Mouse (Mus musculus) common myeloid progenitor, adult 5-6 weeks (primary cell): ENCODE results near the gene AY358078. TPM values are rescaled to one million over a fixed set of nuclear protein-coding genes. Genes with fewer than 3 reads are reported as not detected.

Source experiments
- ATAC-seq: replicated peaks from 2 replicates; pipeline ENCODE4 v1.8.0; 2016; ENCODE audit warnings: low read depth, mild to moderate bottlenecking, moderate TSS enrichment, inconsistent platforms; ENCODE audit not compliant: poor library complexity, severe bottlenecking
- total RNA-seq: library from RNA; stranded (forward); fragments of 200-1000, 187-1606 nt; gene quantifications from 2 replicates; pipeline ENCODE4 v1.2.3, GENCODE M21; 2017

AY358078 gene
- total RNA-seq, result not detected in 2 replicates

DNA sequence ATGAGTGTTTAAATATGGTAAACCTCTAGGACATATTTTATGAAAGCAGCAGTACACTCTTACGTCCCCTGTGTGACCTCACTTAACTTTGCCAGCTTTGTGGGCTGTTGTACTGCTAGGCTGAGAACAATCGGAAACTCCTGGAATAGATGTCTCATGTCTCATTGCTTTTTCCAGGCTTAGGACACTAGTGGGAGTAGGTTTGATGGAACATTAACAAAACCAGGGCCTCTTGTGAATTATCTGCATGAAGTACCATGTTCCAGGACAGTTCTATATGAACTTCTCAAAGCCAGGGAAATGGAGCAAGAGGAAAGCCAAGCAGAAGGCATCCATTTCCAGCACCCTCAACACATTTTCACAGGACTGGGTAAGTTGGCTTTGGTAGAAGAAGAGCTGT, at the start of gene AY358078:
TSS of gene AY358078 (plus strand) at position 301 of the 400 bp plus-strand sequence.
- no peak for ATAC-seq

DNA sequence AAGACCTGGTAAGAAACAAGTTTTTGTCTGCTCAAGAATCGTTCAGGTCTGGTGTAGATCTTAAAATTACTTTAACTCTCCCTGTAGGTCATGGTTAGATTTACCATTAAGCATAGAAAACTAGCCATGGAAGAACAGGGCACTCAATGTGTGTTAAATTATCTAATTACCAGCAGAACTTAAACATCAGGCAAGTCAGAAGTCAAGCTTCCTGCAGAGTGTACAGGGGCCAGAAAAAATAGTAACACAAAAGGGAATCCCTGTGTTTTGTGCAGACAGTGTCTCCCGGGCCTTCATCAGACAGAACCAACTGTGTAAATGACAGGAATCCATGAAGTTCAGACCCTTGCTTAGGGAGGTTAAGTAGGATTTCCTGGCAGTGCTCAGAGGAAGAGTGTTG, 43.9 kb upstream of the AY358078 start:
- ATAC-seq, result no peak

DNA sequence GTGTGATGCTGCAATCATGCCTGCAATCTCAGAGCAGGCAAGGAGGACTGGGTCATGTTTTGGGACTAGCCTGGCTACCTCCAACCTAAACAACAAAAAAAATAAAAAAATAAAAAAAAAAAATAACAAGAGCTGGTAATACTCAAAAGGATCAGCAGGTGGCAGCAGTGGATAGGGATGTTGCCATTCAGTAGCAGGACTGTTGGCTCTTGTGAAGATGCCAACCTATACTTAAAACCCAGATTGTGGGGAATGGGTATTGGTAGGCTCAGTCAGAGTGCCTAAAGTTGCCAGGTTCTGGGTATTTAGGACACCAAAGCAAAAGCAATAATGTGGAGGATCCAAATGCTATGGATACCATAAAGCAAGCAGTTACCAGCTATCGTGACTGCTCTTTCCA, 28.5 kb upstream of the AY358078 start:
- peak; percentile 82 for ATAC-seq

DNA sequence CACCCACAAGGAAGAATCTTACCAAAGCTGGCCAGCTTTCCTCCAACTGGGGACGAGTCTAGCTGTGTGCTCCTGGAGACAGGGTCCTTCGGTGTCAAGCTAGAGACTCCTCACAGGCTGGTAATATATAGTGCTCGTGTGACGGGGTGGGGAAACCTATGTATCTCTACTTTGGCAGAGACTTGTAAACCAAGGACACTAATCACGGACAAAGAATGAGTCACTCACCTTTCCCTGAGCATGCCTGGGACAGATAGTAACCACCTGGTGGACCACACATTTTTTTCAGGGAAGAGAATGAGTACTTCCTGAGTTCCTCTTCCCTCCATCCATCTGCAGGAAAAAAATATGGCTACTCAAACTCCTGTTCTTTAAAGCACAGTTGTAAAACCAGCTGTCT, 26.4 kb upstream of the AY358078 start, which contains the start of gene Ang4:
TSS of gene Ang4 (minus strand) at position 101 of the 400 bp plus-strand sequence.
- ATAC-seq, result no peak

DNA sequence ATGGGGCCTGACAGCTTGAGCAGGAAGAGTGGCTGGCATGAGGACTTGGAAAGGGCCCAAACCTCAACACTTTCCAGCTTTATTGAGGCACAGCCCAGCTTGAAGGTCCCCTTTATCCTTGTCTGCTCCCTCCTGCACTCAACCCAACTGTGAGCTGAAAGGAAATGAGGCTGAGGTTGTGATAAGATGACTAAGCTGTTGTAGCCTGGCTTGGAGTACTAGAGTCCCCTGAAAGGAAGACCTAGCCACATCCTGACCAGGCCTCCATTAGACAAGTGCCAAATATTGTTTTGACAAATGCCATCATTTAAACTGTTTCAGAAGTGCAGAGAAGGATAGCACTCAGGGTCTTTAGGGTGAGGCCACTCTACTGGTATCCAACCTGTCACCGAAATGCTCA, 22.1 kb upstream of the AY358078 start:
- peak; percentile 86 for ATAC-seq

DNA sequence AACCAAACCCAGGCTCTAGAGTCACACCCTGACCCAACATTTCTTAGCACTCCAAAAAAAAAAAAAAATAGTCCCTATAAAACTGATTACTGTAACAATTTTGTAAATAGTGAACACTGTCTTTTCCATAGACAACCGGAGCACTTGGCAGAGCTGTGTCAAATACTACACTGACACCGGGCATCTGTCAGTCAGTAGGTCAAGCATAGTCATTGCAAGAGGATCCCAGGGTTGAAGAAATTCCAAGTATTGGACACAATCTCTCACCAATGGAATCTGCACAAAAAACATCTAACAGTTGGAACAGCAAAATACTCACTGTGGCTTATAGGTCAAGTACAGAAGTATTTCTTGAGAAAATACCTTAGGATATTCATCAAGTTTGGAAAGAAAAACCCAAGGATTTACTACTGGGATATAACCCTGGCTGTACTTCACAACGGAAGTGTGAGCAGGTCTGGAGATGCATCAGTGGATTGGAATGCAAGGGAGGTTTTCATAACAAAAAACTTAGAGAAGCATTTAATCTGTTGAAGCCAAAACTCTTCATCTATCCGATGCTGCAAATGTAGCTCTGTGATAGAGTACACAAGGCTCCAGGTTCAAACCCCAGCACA, 20.9 kb upstream of the AY358078 start:
- ATAC-seq, result no peak

DNA sequence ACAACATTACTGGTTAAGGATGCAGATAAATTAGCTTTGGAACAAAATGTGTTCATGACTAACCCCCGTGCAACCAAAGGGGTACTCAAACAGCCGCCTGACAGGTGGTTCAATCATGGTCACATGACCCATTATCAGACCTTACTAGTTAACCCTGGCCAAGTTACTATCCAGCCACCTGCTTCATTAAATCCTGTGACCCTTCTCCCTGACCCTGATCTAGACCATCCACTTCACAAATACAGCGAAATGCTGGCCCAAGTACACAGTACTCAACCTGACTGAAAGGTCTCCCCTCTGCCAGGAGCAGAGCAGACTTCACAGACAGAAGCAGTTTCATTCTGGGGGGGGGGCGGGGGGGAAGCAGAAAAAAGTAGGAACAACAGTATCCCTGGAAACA, 13.5 kb upstream of the AY358078 start:
- no peak for ATAC-seq

DNA sequence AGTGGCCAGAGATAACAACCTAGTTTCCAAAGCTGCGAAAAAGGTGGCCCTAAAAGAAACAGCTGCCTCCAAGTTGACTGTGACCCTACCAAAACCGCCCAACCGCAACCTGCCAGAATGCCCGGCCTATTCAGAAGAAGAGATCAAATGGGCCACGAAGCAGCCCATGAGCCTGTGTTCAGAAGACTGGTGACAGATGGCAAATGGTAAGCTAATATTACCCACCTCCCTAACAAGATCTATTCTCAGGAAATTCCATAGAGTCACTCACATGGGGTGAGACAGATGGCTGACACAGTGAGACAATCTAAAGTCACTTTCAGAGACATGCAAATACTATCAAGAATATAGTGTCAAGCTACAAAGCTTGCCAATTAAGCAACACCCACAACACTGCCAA, 12.8 kb upstream of the AY358078 start:
- no peak for ATAC-seq

DNA sequence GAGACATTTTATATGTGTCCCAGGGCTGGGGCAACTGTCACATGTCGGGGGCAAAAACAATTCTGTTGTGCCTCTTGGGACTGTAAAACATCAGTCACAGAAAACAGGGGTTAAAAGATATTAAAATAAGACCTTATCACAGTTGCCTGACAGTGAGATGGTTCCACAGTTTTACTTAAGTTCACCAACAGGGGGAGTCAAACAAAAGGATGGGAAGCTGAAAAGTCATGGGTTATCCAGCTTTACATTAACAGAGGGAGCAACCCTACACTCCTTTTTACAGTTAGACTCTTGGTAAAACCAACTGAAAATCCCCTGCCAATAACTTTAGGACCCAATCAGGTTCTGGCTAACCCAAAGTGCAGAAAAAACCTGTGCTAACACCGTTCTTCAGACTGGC, 10.7 kb upstream of the AY358078 start:
- ATAC-seq, result no peak

DNA sequence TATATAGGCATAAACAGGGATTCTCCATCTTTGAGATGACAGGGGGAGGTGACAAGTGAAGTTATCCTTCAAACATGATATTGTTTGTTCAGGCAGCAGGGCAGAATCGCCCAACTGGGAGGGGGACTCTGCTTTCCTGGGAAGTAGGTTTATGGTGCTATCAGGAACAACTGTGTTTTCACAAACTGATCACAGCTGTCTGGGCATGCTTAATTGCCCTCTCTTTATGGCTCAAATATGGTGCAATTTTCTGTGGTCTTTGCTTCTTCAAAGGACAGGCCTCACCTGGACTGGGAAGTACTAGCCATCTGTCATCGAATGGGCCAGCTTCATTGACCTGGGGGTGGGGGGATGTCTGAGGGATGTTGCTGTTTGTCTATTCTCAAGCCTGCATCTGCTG, 5.7 kb upstream of the AY358078 start:
- ATAC-seq, result no peak

DNA sequence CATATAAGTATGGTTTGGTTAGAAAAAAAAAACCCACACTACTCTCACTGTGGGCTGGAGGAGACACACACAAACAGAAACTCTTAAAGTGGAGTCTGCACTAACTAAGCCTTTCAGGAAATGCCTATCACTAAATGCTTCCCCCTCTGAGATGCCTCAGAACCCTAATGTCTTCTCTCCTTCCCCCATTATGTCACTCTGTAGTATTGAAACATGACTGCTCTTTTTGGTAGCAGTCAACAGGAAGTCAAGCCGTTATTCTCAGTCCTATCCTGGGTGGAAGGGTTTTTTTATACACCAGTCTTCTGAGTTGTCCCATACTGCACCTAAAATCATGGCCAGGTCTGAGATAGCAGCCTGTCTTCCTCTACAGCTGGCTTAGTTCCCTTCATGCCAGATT, 26.8 kb downstream of the AY358078 start:
- peak; percentile 68 for ATAC-seq

DNA sequence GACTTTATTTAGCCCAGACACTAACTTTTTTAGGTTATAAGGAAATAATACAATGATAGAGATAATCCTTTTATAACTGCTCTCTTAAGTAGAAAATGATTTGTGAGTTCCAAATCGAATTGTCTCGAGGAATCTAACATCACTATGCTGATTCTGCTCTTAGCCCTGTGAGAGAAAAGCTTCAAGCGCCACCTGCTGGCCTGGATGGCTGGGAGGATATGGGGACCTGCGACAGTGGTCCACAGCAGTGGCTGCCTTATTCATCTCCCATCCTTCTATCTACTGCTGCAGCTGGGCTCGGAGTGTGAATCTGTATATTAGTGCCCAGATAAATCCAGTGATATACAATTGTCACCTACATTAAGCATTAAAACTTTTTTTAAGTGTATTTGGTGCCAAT, 28.0 kb downstream of the AY358078 start:
- peak; percentile 92 for ATAC-seq

DNA sequence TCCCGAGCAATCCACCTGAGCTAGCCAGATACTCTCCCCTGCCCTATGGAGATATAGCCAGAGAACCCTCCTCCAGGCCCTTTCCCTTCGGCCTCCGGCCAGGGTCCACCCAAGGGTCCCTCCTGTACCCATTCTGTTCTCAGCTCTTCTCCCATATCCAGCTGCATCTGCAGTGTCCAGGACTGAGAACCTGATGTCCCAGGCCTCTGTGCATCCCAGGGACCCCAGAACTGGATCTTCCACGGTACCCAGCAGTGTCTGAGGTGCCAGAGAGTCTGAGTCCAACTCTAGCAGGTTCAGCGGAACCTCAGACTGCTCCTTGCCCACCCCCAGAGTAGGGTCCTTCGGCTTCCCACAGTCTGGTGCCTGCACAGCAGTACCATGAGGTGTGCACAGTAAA, 29.3 kb downstream of the AY358078 start:
- no peak for ATAC-seq

DNA sequence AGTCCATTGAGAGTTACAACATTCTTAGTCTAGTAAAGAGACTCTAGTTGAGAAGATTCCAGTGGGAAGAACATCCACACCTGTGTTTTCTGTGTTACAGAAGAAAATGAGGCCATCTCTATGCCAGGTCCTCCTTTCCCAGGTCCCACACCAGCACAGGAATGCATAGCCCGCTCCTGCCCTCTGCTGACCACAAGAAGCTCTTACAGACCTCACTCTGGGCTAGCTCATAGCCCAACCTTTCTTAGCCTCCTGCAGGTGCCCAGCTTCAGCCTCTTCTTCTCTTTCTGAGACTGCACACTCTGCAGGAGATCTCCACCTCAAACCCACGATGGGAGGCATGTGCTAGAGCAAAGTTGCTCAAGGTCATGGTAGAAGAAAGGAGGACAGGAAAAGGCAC, 38.6 kb downstream of the AY358078 start:
- peak; percentile 63; the same call in 1 of the 2 replicates for ATAC-seq

DNA sequence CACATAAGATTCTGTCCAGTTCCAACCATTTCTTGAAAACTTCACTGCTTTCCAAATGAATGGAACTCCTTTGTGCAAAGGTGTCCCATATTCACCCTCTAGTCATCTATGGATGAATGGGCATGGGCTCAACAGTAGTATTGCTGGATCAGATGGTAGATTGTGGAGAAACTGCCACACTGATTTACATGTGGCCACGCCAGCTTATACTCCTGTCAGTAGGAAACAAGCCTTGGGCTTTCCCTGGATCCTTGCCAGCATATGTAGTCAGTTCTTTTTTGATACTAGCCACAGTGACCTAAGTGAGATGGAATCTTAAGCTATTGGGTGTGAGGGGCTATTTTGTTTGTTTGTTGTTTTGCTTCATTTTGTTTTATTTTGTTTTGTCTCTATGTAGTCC, 42.4 kb downstream of the AY358078 start:
- no peak for ATAC-seq

DNA sequence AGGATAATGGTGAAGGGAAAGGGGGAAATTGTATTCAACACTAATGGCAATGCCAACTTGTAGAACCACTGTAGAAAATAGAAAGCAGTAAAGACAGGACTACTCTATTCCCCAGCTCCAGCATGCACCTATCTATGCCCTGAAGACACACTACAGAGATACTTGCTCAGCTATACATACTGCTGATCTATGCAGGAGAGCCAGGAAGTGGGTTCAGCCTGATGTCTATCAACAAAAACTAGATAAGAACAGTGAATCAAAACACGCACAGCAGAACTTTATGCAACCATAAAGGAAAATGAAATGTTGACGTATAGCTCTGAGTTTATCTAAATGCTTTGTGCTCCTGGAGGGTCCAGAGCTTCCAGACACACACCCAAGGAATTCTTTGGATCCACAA, 42.9 kb downstream of the AY358078 start:
- no peak for ATAC-seq

DNA sequence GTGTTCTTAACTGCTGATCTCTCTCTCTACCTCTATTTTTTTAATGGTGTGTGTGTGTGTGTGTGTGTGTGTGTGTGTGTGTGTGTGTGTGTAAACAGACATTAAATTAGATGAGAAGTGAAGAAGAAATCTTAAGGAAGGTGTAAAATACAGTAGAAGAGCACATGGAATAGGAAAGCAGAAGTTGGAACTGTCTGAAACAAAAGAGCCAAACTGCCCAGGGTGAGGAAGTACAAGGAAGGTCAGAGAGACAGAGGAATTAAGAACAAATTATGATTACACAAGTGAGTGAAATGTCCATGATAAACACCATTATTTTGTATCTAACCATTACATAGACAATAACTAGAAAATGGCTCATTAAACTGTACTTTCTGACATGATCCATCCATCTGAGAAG, 44.0 kb downstream of the AY358078 start:
- 0 out of 2 replicates have a peak, but pooled peaks have one; percentile 52 for ATAC-seq

DNA sequence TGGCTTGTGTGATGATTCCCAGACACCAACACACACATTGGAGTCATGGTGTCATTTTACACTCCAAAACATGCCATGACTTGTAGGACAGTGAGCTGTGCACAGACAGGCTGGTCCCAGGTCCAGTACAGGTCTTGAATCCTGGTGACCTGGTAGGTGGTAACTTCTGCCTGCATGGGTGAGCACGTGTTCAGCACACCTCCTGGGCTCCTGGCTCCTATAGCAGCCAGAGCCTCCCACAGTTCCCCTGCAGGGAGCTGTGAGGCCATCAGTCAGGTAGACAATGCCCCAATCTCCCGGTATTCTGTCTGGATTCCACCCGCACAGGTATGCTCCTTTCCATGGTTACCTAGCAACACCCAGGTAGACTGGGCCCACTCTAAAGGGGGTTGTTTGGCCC, 46.7 kb downstream of the AY358078 start:
- no peak for ATAC-seq

DNA sequence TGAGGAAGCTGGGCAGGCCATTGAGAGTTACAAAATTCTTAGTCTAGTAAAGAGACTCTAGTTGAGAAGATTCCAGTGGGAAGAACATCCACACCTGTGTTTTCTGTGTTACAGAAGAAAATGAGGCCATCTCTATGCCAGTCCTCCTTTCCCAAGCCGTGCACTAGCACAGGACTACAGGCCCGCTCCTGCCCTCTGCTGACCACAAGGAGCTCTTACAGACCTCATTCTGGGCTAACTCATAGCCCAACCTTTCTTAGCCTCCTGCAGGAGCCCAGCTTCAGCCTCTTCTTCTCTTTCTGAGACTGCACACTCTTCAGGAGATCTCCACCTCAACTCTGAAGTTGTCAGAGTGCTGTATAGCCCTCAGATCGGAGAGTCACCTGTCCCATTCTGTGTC, 51.2 kb downstream of the AY358078 start:
- ATAC-seq, result peak; percentile 74; the same call in 1 of the 2 replicates

DNA sequence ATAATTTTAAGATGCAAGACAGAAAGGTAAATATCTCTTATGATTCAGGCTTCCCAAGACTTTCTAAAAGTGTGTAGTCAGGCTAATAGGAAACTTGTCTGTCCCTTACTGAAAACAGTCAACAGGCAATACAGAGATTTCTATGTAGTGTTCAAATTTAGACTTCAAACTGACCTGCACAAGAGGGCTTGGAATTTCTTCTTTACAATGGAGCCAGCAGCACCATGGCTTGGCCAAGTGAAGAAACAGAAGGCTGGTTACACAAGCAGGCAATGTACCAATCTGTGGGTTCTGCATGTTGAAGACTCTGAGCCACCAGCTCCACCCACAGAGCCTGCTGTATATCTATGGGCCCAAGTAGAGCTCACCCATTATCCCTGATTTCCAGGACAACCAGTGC, 53.6 kb downstream of the AY358078 start, which contains the start of gene Ear6:
TSS of gene Ear6 (plus strand) at position 301 of the 400 bp plus-strand sequence.
- no peak for ATAC-seq

DNA sequence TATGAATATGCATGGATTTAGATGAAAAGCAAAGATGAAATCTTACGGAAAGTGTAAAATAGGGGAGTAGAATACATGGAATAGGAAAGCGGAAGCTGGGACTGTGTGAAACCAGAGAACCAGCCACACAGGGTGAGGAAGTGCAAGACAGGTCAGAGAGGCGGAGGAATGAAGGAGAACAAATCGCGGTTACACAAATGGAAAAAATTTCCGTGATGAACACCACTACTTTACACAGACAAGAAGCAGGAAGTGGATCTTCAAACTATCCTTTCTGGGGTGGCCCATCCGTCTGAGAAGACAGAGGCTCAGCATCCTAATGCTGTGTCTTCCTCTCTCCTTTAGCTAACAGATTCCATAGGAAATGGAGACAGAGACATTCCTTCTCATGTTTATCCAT, 55.4 kb downstream of the AY358078 start:
- peak; percentile 52; the same call in 1 of the 2 replicates for ATAC-seq

DNA sequence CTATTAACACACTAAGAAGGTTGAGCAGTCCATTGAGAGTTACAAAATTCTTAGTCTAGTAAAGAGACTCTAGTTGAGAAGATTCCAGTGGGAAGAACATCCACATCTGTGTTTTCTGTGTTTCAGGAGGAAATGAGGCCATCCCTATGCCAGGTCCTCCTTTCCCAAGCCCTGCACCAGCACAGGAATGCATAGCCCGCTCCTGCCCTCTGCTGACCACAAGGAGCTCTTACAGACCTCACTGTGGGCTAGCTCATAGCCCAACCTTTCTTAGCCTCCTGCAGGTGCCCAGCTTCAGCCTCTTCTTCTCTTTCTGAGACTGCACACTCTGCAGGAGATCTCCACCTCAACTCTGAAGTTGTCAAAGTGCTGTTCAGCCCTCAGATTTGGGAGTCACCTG, 63.8 kb downstream of the AY358078 start:
- 0 out of 2 replicates have a peak, but pooled peaks have one; percentile 45 for ATAC-seq
